Mouse (Mus musculus): Measurements from ENCODE around the gene Dync1h1. TPM values are rescaled to one million over a fixed set of nuclear protein-coding genes. Genes with fewer than 3 reads are reported as not detected.
A peak's percentile ranks its signal among the peaks of the same experiment; 100 is the strongest.

The Dync1h1 gene
- polyA plus RNA-seq (2011; ENCODE audit: insufficient read length, low read depth, missing spikeins): 175 and 188 TPM in 2 replicates

GRCm38 (mm10) chr12:110601241-110602218, at the start of gene Dync1h1:
Dync1h1 (plus strand) TSS chr12:110601452.
- TF ChIP-seq POLR2A (IDR thresholded peaks at IDR 0.05; ENCODE audit: low read depth, low read length): peak; percentile 98
- TF ChIP-seq CTCF (IDR thresholded peaks at IDR 0.05; ENCODE audit: borderline replicate concordance, insufficient read depth, low read length): no peak
- peaks cover 7% of the 10 kb centered on the region; the same call in 1 of the 2 replicates for H3K4me1 ChIP-seq (ENCODE audit: control insufficient read depth, insufficient read depth, low read length)
- H3K4me3 ChIP-seq (ENCODE audit: insufficient read depth, low read length): peak within 1 kb of the TSS; percentile 62
- H3K27ac ChIP-seq (ENCODE audit: insufficient read depth, low read length): peak within 1 kb of the TSS; percentile 87

GRCm38 (mm10) chr12:110552113-110552512, 49.1 kb upstream of the Dync1h1 start:
- no peak for TF ChIP-seq CTCF (IDR thresholded peaks at IDR 0.05; ENCODE audit: borderline replicate concordance, insufficient read depth, low read length)
- TF ChIP-seq POLR2A (IDR thresholded peaks at IDR 0.05; ENCODE audit: low read depth, low read length): no peak
- no peaks in the 10 kb centered on the region for H3K4me1 ChIP-seq (ENCODE audit: control insufficient read depth, insufficient read depth, low read length)
- H3K27ac ChIP-seq (ENCODE audit: insufficient read depth, low read length): no peak overlapping the region
- no peak overlapping the region for H3K4me3 ChIP-seq (ENCODE audit: insufficient read depth, low read length)

- Histone ChIP-seq H3K27ac (ENCODE audit: insufficient read depth, low read length) (no peak overlapping the region), H3K4me1 (ENCODE audit: control insufficient read depth, insufficient read depth, low read length) (no peaks in the 10 kb centered on the region), H3K4me3 (ENCODE audit: insufficient read depth, low read length) (no peak overlapping the region)
- TF ChIP-seq POLR2A (IDR thresholded peaks at IDR 0.05; ENCODE audit: low read depth, low read length) (no peak), CTCF (IDR thresholded peaks at IDR 0.05; ENCODE audit: borderline replicate concordance, insufficient read depth, low read length) (no peak)
These were observed 47.9 kb upstream of the Dync1h1 start for GRCm38 (mm10) chr12:110553362-110553761.

- Histone ChIP-seq H3K27ac (ENCODE audit: insufficient read depth, low read length) (no peak overlapping the region), H3K4me3 (ENCODE audit: insufficient read depth, low read length) (no peak overlapping the region), H3K4me1 (ENCODE audit: control insufficient read depth, insufficient read depth, low read length) (no peaks in the 10 kb centered on the region)
- TF ChIP-seq CTCF (IDR thresholded peaks at IDR 0.05; ENCODE audit: borderline replicate concordance, insufficient read depth, low read length) (no peak), POLR2A (IDR thresholded peaks at IDR 0.05; ENCODE audit: low read depth, low read length) (no peak)
These were observed 45.6 kb upstream of the Dync1h1 start for GRCm38 (mm10) chr12:110555536-110556240.

GRCm38 (mm10) chr12:110556861-110557628, 44.2 kb upstream of the Dync1h1 start:
- Histone ChIP-seq H3K4me3 (ENCODE audit: insufficient read depth, low read length) (no peak overlapping the region), H3K27ac (ENCODE audit: insufficient read depth, low read length) (no peak overlapping the region), H3K4me1 (ENCODE audit: control insufficient read depth, insufficient read depth, low read length) (no peaks in the 10 kb centered on the region)
- TF ChIP-seq CTCF (IDR thresholded peaks at IDR 0.05; ENCODE audit: borderline replicate concordance, insufficient read depth, low read length) (no peak), POLR2A (IDR thresholded peaks at IDR 0.05; ENCODE audit: low read depth, low read length) (no peak)

- TF ChIP-seq CTCF (IDR thresholded peaks at IDR 0.05; ENCODE audit: borderline replicate concordance, insufficient read depth, low read length) (no peak), POLR2A (IDR thresholded peaks at IDR 0.05; ENCODE audit: low read depth, low read length) (no peak)
- H3K27ac ChIP-seq (ENCODE audit: insufficient read depth, low read length): no peak overlapping the region
These were observed 43.1 kb upstream of the Dync1h1 start for GRCm38 (mm10) chr12:110558175-110558574.

GRCm38 (mm10) chr12:110563383-110563782, 37.9 kb upstream of the Dync1h1 start:
- TF ChIP-seq POLR2A (IDR thresholded peaks at IDR 0.05; ENCODE audit: low read depth, low read length) (no peak), CTCF (IDR thresholded peaks at IDR 0.05; ENCODE audit: borderline replicate concordance, insufficient read depth, low read length) (no peak)
- no peaks in the 10 kb centered on the region for H3K4me1 ChIP-seq (ENCODE audit: control insufficient read depth, insufficient read depth, low read length)
- no peak overlapping the region for H3K27ac ChIP-seq (ENCODE audit: insufficient read depth, low read length)
- no peak overlapping the region for H3K4me3 ChIP-seq (ENCODE audit: insufficient read depth, low read length)

More at GRCm38 (mm10) chr12:110558175-110558574, 43.1 kb upstream of the Dync1h1 start:
- no peak overlapping the region for H3K4me3 ChIP-seq (ENCODE audit: insufficient read depth, low read length)
- H3K4me1 ChIP-seq (ENCODE audit: control insufficient read depth, insufficient read depth, low read length): no peaks in the 10 kb centered on the region

GRCm38 (mm10) chr12:110564848-110565247, 36.4 kb upstream of the Dync1h1 start:
- Histone ChIP-seq H3K4me3 (ENCODE audit: insufficient read depth, low read length) (no peak overlapping the region), H3K27ac (ENCODE audit: insufficient read depth, low read length) (no peak overlapping the region), H3K4me1 (ENCODE audit: control insufficient read depth, insufficient read depth, low read length) (no peaks in the 10 kb centered on the region)
- TF ChIP-seq POLR2A (IDR thresholded peaks at IDR 0.05; ENCODE audit: low read depth, low read length) (no peak), CTCF (IDR thresholded peaks at IDR 0.05; ENCODE audit: borderline replicate concordance, insufficient read depth, low read length) (no peak)

GRCm38 (mm10) chr12:110566366-110566765, 34.9 kb upstream of the Dync1h1 start:
- Histone ChIP-seq H3K4me3 (ENCODE audit: insufficient read depth, low read length) (no peak overlapping the region), H3K27ac (ENCODE audit: insufficient read depth, low read length) (no peak overlapping the region), H3K4me1 (ENCODE audit: control insufficient read depth, insufficient read depth, low read length) (no peaks in the 10 kb centered on the region)
- TF ChIP-seq CTCF (IDR thresholded peaks at IDR 0.05; ENCODE audit: borderline replicate concordance, insufficient read depth, low read length): no peak
- TF ChIP-seq POLR2A (IDR thresholded peaks at IDR 0.05; ENCODE audit: low read depth, low read length): no peak
